Mouse (Mus musculus) myocyte (in vitro differentiated cells): ENCODE results near the gene Vps26c.

Source experiments
- CEBPB ChIP-seq: IDR thresholded peaks from 2 replicates; pipeline ENCODE4 v1.6.1; 2011; ENCODE audit warnings: mild to moderate bottlenecking, moderate library complexity; ENCODE audit not compliant: poor library complexity, insufficient read depth, severe bottlenecking
- E2F4 ChIP-seq: IDR thresholded peaks from one replicate; pipeline ENCODE4 v1.6.1; 2011; ENCODE audit warnings: mild to moderate bottlenecking, control low read depth, moderate library complexity; ENCODE audit not compliant: insufficient read depth
- MAX ChIP-seq: IDR thresholded peaks from one replicate; pipeline ENCODE4 v1.6.1; 2011; ENCODE audit warnings: low read depth, mild to moderate bottlenecking, control low read depth
- MYOD1 ChIP-seq, 3 experiments: IDR thresholded peaks; one replicate each; pipeline ENCODE4 v1.6.1; 2011; ENCODE audit warnings: control low read depth in 2 of 3, low read depth in 2 of 3, mild to moderate bottlenecking in 2 of 3, moderate library complexity in 1 of 3; ENCODE audit not compliant: insufficient read length in 2 of 3, control insufficient read depth in 1 of 3
- POLR2A ChIP-seq: IDR thresholded peaks from one replicate; pipeline ENCODE4 v1.6.1; 2011; ENCODE audit warnings: low read depth, mild to moderate bottlenecking, control low read depth, moderate library complexity; ENCODE audit not compliant: insufficient read length
- POLR2AphosphoS2 ChIP-seq: IDR thresholded peaks from one replicate; pipeline ENCODE4 v1.6.1; 2011; ENCODE audit warnings: low read depth, control low read depth; ENCODE audit not compliant: insufficient read length
- REST ChIP-seq: IDR thresholded peaks from one replicate; pipeline ENCODE4 v1.6.1; 2011; ENCODE audit warnings: mild to moderate bottlenecking, control low read depth, moderate library complexity; ENCODE audit not compliant: insufficient read depth, insufficient read length
- TCF12 ChIP-seq: IDR thresholded peaks from one replicate; pipeline ENCODE4 v1.6.1; 2011; ENCODE audit warnings: mild to moderate bottlenecking, control low read depth; ENCODE audit not compliant: poor library complexity, insufficient read depth, severe bottlenecking
- USF1 ChIP-seq: IDR thresholded peaks from one replicate; pipeline ENCODE4 v1.6.1; 2011; ENCODE audit warnings: low read depth, mild to moderate bottlenecking, control low read depth, moderate library complexity

DNA sequence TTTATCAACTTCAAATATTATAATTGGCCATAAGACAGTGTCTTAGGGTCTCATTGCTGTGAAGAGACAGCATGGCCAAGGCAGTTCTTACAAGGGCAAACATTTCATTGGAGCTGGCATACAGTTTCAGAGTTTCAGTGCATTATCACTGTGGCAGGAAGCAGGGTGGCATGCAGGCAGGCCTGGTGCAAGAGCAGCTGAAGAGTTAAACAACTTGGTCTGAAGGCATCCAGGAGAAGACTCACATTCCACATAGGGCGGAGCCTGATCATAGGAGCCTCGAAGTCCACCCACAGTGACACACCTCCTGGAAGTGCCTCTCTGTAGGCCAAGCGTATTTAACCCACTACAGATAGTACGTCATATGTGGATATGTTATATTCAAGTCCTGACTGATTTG lies 60.7 kb downstream of the Vps26c start:
- TF ChIP-seq E2F4 (no peak), USF1 (no peak), POLR2A (no peak), MAX (no peak), POLR2AphosphoS2 (no peak), REST (no peak), CEBPB (no peak), TCF12 (no peak), MYOD1 (IDR thresholded peaks at IDR 0.05; ENCODE audit: control insufficient read depth in 1 of 3, insufficient read length in 2 of 3, low read depth in 2 of 3) (peak in 1 of 3 experiments; percentile 27)
